Mouse (Mus musculus): ENCODE measurements around the gene Nr0b2.

DNA sequence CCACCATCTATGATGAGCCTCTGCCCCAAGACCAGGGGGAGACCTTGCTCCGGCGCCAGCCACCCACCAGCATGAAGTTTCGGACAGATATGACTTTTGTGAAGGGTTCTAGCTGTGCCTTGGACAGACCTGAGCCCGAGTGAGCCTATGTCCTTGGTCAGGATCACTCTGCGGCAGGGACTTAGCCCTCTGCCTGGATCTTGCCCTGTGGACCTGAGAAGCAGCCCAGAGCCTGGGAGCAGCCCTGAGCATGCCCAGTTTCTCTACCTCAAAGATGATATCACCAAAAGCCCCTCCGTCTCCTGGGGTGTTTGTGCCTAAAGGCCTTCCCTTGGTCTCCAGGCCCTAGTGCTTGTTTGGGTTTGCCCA, 30.5 kb downstream of the Nr0b2 start:
- no peak for TF ChIP-seq CTCF (IDR thresholded peaks at IDR 0.05; ENCODE audit: low read depth)
- no peak for TF ChIP-seq EP300 (IDR thresholded peaks at IDR 0.05; ENCODE audit: low read depth)
